Mouse (Mus musculus) neural tube, embryonic 13.5 days (tissue): ENCODE measurements at regions not wholly inside any gene's neighbourhood (a gene's known extent, or its start where the extent isn't known, plus 50 kb on each side); places are given as distances from the start of the nearest gene placed in this dataset.

Source experiments
- ATAC-seq: fragments of 200-750 bp; cut with Nextera tagmentation; 2 replicates; pipeline ENCODE4 v1.8.0; 2017; ENCODE audit warnings: low read depth, mild to moderate bottlenecking, moderate TSS enrichment, moderate library complexity
- H3K27ac ChIP-seq: fragments of 300-500 bp; sonication (generic); replicated peaks from 2 replicates; pipeline ENCODE4 v1.5.1; 2015; ENCODE audit warnings: moderate library complexity, mild to moderate bottlenecking, inconsistent platforms
- H3K27me3 ChIP-seq: fragments of 300-500 bp; sonication (generic); 2 replicates; pipeline ENCODE4 v1.6.1; 2015; ENCODE audit warnings: mild to moderate bottlenecking, inconsistent platforms
- H3K36me3 ChIP-seq: fragments of 300-500 bp; sonication (generic); 2 replicates; pipeline ENCODE4 v1.6.1; 2015; ENCODE audit warnings: mild to moderate bottlenecking, inconsistent platforms
- H3K4me1 ChIP-seq: fragments of 300-500 bp; sonication (generic); replicated peaks from 2 replicates; pipeline ENCODE4 v1.6.1; 2015; ENCODE audit warnings: inconsistent platforms
- H3K4me2 ChIP-seq: fragments of 300-500 bp; sonication (generic); 2 replicates; pipeline ENCODE4 v1.6.1; 2015; ENCODE audit warnings: inconsistent platforms, mild to moderate bottlenecking, moderate library complexity
- H3K4me3 ChIP-seq: fragments of 300-500 bp; sonication (generic); 2 replicates; pipeline ENCODE4 v1.5.1; 2015; ENCODE audit warnings: mild to moderate bottlenecking, inconsistent platforms
- H3K9ac ChIP-seq: fragments of 300-500 bp; sonication (generic); 2 replicates; pipeline ENCODE4 v1.6.1; 2015; ENCODE audit warnings: moderate library complexity, mild to moderate bottlenecking, inconsistent platforms
- H3K9me3 ChIP-seq: fragments of 300-500 bp; sonication (generic); 2 replicates; pipeline ENCODE4 v1.6.1; 2016; ENCODE audit warnings: inconsistent platforms
- WGBS: fragments of 180-500 bp; shearing (Covaris S2); methylation state at CpG from one replicate; pipeline ENCODE4 v1.1.7; 2015; 5-methylcytosine and 5-hydroxymethylcytosine counted together

- Histone ChIP-seq H3K9ac (no peak overlapping the region), H3K27ac (no peak overlapping the region), H3K27me3 (no peaks in the 10 kb centered on the region), H3K9me3 (no peaks in the 10 kb centered on the region), H3K4me3 (no peak overlapping the region), H3K4me2 (no peak overlapping the region), H3K36me3 (no peaks in the 10 kb centered on the region), H3K4me1 (peaks cover 7% of the 10 kb centered on the region)
- no peak for ATAC-seq
- 79% methylated on average over 8 of the region's 8 CpGs for whole genome bisulfite sequencing
These were observed 150.6 kb upstream of the Pgrmc2 start for GRCm38 (mm10) chr3:41233439-41233838.

- 85% methylated on average over 3 of the region's 3 CpGs for WGBS
These were observed 148.1 kb upstream of the Pgrmc2 start for GRCm38 (mm10) chr3:41230961-41231377.

GRCm38 (mm10) chr3:41229493-41229892 lies 146.6 kb upstream of the Pgrmc2 start:
- WGBS = 92% methylated on average over 2 of the region's 2 CpGs
- no peak overlapping the region for H3K4me2 ChIP-seq

More at GRCm38 (mm10) chr3:41230961-41231377, 148.1 kb upstream of the Pgrmc2 start:
- Histone ChIP-seq H3K4me3 (no peak overlapping the region), H3K4me1 (peaks cover 6% of the 10 kb centered on the region), H3K4me2 (no peak overlapping the region), H3K27me3 (no peaks in the 10 kb centered on the region), H3K36me3 (no peaks in the 10 kb centered on the region), H3K9ac (no peak overlapping the region), H3K9me3 (no peaks in the 10 kb centered on the region), H3K27ac (no peak overlapping the region)
- ATAC-seq = no peak

GRCm38 (mm10) chr3:41228536-41228935 lies 145.7 kb upstream of the Pgrmc2 start:
- H3K9ac ChIP-seq = no peak overlapping the region
- H3K4me3 ChIP-seq = no peak overlapping the region
- 29% methylated on average over 7 of the region's 7 CpGs for WGBS
- peak; percentile 94 for ATAC-seq
- H3K36me3 ChIP-seq = no peaks in the 10 kb centered on the region
- peaks cover 6% of the 10 kb centered on the region for H3K4me1 ChIP-seq
- H3K27ac ChIP-seq = no peak overlapping the region
- no peaks in the 10 kb centered on the region for H3K9me3 ChIP-seq
- H3K27me3 ChIP-seq = no peaks in the 10 kb centered on the region
- H3K4me2 ChIP-seq = no peak overlapping the region

More at GRCm38 (mm10) chr3:41229493-41229892, 146.6 kb upstream of the Pgrmc2 start:
- Histone ChIP-seq H3K27ac (no peak overlapping the region), H3K4me1 (peaks cover 6% of the 10 kb centered on the region), H3K9ac (no peak overlapping the region), H3K9me3 (no peaks in the 10 kb centered on the region), H3K27me3 (no peaks in the 10 kb centered on the region), H3K4me3 (no peak overlapping the region), H3K36me3 (no peaks in the 10 kb centered on the region)
- ATAC-seq = no peak

GRCm38 (mm10) chr3:41220746-41221145 lies 137.9 kb upstream of the Pgrmc2 start:
- no peak overlapping the region for H3K27ac ChIP-seq
- no peaks in the 10 kb centered on the region for H3K36me3 ChIP-seq
- no peaks in the 10 kb centered on the region for H3K27me3 ChIP-seq
- no peaks in the 10 kb centered on the region for H3K9me3 ChIP-seq
- H3K9ac ChIP-seq = no peak overlapping the region
- no peaks in the 10 kb centered on the region for H3K4me1 ChIP-seq
- H3K4me2 ChIP-seq = no peak overlapping the region
- ATAC-seq = no peak
- no peak overlapping the region for H3K4me3 ChIP-seq

GRCm38 (mm10) chr3:41217770-41218169 lies 134.9 kb upstream of the Pgrmc2 start:
- H3K4me2 ChIP-seq = no peak overlapping the region
- no peaks in the 10 kb centered on the region for H3K36me3 ChIP-seq
- no peak overlapping the region for H3K9ac ChIP-seq
- H3K4me3 ChIP-seq = no peak overlapping the region
- 97% methylated on average over 3 of the region's 3 CpGs for WGBS
- no peak for ATAC-seq
- H3K9me3 ChIP-seq = no peaks in the 10 kb centered on the region
- no peaks in the 10 kb centered on the region for H3K27me3 ChIP-seq
- no peak overlapping the region for H3K27ac ChIP-seq
- H3K4me1 ChIP-seq = no peaks in the 10 kb centered on the region

GRCm38 (mm10) chr3:41213533-41213932 lies 130.7 kb upstream of the Pgrmc2 start:
- 91% methylated on average over 2 of the region's 2 CpGs for WGBS
- H3K4me1 ChIP-seq = no peaks in the 10 kb centered on the region
- no peaks in the 10 kb centered on the region for H3K9me3 ChIP-seq
- no peak overlapping the region for H3K9ac ChIP-seq
- no peaks in the 10 kb centered on the region for H3K27me3 ChIP-seq
- no peak overlapping the region for H3K27ac ChIP-seq
- H3K4me2 ChIP-seq = no peak overlapping the region
- no peaks in the 10 kb centered on the region for H3K36me3 ChIP-seq
- H3K4me3 ChIP-seq = no peak overlapping the region
- ATAC-seq = no peak

- Histone ChIP-seq H3K27me3 (no peaks in the 10 kb centered on the region), H3K27ac (no peak overlapping the region), H3K9me3 (no peaks in the 10 kb centered on the region), H3K36me3 (no peaks in the 10 kb centered on the region), H3K4me2 (no peak overlapping the region), H3K4me3 (no peak overlapping the region), H3K9ac (no peak overlapping the region), H3K4me1 (no peaks in the 10 kb centered on the region)
- 59% methylated on average over 7 of the region's 7 CpGs for WGBS
- no peak for ATAC-seq
These were observed 127.5 kb upstream of the Pgrmc2 start for GRCm38 (mm10) chr3:41210333-41210732.

- Histone ChIP-seq H3K36me3 (no peaks in the 10 kb centered on the region), H3K9me3 (no peaks in the 10 kb centered on the region), H3K4me3 (no peak overlapping the region), H3K27me3 (no peaks in the 10 kb centered on the region), H3K4me1 (no peaks in the 10 kb centered on the region), H3K27ac (no peak overlapping the region), H3K4me2 (no peak overlapping the region), H3K9ac (no peak overlapping the region)
- peak; percentile 71; the same call in 1 of the 2 replicates for ATAC-seq
- WGBS = 45% methylated on average over 13 of the region's 13 CpGs
These were observed 120.0 kb upstream of the Pgrmc2 start for GRCm38 (mm10) chr3:41202895-41203294.

- Histone ChIP-seq H3K4me2 (no peak overlapping the region), H3K9ac (no peak overlapping the region), H3K9me3 (no peaks in the 10 kb centered on the region), H3K27me3 (no peaks in the 10 kb centered on the region), H3K4me3 (no peak overlapping the region), H3K4me1 (no peaks in the 10 kb centered on the region), H3K36me3 (no peaks in the 10 kb centered on the region), H3K27ac (no peak overlapping the region)
- 34% methylated on average over 4 of the region's 4 CpGs for WGBS
- no peak for ATAC-seq
These were observed 118.9 kb upstream of the Pgrmc2 start for GRCm38 (mm10) chr3:41201782-41202181.

- Histone ChIP-seq H3K27ac (no peak overlapping the region), H3K27me3 (no peaks in the 10 kb centered on the region), H3K9me3 (no peaks in the 10 kb centered on the region), H3K9ac (no peak overlapping the region), H3K4me3 (no peak overlapping the region), H3K4me2 (no peak overlapping the region), H3K4me1 (peaks cover 7% of the 10 kb centered on the region), H3K36me3 (no peaks in the 10 kb centered on the region)
- 86% methylated on average over 5 of the region's 5 CpGs for WGBS
- ATAC-seq = no peak
These were observed 117.2 kb upstream of the Pgrmc2 start for GRCm38 (mm10) chr3:41200026-41200425.

GRCm38 (mm10) chr3:41198216-41198976 lies 115.5 kb upstream of the Pgrmc2 start:
- peak; percentile 44; the same call in 1 of the 2 replicates for ATAC-seq

More at GRCm38 (mm10) chr3:41198216-41198976, 115.5 kb upstream of the Pgrmc2 start:
- no peaks in the 10 kb centered on the region for H3K9me3 ChIP-seq
- no peak overlapping the region for H3K4me3 ChIP-seq
- no peaks in the 10 kb centered on the region for H3K36me3 ChIP-seq
- WGBS = 80% methylated on average over 15 of the region's 15 CpGs
- H3K27me3 ChIP-seq = no peaks in the 10 kb centered on the region
- peaks cover 14% of the 10 kb centered on the region for H3K4me1 ChIP-seq
- no peak overlapping the region for H3K27ac ChIP-seq
- H3K9ac ChIP-seq = no peak overlapping the region
- no peak overlapping the region for H3K4me2 ChIP-seq
